Mouse (Mus musculus) spleen, embryonic (tissue): Measurements from ENCODE around the gene Mrps26.

ENCODE experiments used
- CTCF ChIA-PET: fragments of 350-600 bp; sonication (Branson Sonifier 250); formaldehyde crosslinking; loops from one replicate; lab custom pipeline; 2022; lab: Charles Lee

The Mrps26 gene

DNA sequence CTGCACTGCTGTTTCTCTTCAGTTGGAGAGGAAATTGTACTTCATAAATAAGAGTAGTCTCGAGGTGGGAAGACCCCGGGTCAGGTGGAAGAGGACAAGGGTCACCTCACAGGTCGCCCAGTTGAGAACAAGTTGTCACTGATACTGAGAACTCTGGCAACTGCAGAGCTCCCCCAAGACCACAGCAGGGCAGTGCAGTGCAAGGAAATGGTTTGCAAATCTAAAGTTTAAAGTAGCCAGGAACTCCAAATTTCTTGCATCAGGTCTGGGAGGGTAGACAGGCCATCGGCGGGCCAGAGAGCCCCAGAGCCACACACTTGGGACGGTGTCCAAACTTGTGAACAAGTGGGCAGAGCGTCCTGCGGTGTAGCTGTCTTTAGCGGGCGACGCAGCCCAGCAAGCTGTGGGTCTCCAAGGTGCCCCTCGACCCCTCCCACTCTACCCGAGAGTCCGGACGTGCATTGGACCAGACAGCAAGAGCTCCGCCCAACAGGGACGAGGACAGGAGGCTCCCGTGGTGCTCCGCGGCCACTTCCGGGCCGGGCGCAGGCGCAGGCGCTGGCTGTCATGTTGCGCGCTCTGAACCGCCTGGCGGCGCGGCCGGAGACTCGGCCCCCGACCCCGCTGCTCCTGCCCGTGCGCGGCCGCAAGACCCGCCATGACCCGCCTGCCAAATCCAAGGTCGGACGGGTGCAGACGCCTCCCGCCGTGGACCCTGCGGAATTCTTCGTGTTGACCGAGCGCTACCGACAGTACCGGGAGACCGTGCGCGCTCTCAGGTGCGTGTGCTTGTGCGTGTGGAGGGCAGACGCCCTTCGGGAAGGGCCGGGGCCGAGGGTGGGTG lies at the start of gene Mrps26:
Gene Mrps26, plus strand, starts transcription at position 531 of the 844 bp plus-strand sequence.
- CTCF ChIA-PET: no interaction called here

DNA sequence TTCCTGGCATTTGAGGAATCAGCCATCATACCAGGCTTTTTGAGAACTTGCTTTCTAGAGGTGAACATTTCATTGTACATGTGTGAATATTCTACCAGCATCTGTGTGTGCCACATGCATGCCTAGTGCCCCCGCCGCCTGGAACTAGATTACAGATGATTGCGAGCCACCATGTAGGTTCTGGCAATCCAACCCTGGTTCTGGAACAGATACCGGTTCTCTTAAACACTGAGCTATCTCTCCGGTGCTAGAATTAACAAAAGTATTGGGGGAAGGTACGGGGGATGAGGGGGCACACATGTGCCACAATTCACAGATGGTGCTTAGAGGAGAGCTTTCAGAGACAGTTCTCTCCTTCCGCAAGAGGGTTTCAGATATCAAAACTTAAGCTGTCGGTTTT lies 49.6 kb upstream of the Mrps26 start:
- CTCF ChIA-PET: no interaction called here

DNA sequence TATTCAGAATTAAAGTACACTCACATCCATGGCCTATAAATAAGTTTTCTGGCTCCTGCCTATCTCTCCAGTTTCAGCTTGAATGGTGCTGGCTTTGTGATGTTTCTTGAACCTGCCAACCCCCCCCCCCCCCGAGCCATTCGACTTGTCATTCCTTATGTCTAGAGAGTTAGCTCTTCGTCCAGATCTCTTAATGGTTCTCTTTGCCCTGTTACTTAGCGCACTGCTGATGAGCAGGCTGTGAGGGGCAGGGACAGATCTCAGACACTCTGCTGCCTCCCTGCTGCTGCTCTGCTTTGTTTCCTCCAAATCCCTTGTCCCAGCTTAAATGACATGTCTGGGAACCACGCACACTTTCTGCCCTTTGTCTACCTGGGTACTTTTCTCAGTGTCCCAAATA lies 47.8 kb upstream of the Mrps26 start:
- CTCF ChIA-PET: no interaction called here

DNA sequence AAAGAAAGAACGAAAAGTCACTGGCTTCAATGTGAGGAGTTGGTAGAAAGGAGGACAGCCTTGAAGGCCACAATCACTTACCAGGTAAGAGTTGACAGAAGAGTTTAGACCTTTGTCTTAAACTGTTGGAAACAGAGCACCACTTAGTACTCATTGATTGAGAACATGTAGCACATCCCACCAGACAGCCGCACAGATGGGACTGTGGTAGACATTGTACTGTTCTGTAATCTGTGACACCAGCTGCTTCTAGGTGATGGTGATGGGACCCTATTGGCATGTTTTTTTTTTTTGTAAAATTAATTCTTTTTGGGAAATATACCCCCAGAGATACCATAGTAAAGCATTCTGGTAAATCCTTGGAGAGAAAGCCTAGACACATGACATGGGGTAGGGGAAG lies 41.6 kb upstream of the Mrps26 start:
- CTCF ChIA-PET: interaction anchor here (0.6 to 1.2 kb wide), 2 partner anchors 9 to 46 kb away, joined by 5 read pairs; no protein-coding TSS in a partner anchor

DNA sequence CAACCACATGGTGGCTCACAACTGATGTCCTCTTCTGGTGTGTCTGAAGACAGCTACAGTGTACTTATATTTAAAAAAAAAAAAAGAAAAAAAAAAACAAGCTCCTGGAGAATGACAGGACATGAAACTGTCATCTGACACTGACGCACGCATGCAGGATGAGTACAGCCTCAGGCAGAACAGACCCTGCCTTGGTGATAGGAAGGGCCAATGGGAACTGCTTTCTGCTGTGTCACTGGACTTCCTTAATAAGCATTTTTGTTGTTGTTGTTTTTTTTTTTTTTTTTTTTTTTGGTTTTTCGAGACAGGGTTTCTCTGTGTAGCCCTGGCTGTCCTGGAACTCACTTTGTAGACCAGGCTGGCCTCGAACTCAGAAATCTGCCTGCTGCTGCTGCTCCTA lies 38.1 kb upstream of the Mrps26 start:
- CTCF ChIA-PET: interaction anchor here (0.6 kb wide), 1 partner anchor 34 kb away, joined by 6 read pairs; no protein-coding TSS in a partner anchor

DNA sequence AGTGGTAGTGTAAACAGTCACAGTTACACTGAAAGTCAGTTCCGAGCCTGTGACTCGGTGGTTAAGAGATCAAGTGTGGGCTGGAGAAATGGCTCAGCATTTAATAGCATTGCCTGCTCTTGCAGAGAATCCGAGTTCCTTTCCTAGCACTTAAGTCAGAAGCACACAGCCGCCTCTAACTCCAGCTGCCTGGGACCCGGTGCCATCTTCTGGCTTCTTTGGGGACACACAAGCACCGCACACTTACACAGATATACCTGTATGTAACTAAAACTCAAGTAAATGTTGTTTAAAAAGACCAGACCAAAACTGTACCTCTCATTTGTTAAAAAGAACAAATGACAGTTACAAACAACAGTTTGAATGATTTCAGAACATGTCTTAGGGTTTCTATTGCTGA lies 35.1 kb upstream of the Mrps26 start:
- CTCF ChIA-PET: no interaction called here

DNA sequence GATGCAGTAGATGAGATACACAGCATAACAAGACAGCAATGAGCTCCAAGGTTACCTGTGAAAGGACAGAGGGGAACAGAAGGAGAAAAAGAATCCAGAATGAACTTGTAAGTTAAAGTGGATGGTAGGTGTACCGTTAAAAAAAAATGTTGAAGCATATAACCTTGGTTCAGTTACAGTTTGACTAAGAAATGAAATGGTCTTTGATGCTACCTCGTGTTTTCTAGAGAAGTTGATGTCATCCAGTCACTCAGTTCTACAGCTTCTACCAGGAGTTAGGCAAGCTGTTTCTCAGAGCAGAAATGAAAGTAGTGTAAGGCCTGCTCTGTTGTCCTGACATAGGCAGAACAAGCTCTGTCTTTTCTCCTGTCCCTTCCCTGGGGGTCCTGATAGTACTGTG lies 34.3 kb upstream of the Mrps26 start:
- CTCF ChIA-PET: no interaction called here

DNA sequence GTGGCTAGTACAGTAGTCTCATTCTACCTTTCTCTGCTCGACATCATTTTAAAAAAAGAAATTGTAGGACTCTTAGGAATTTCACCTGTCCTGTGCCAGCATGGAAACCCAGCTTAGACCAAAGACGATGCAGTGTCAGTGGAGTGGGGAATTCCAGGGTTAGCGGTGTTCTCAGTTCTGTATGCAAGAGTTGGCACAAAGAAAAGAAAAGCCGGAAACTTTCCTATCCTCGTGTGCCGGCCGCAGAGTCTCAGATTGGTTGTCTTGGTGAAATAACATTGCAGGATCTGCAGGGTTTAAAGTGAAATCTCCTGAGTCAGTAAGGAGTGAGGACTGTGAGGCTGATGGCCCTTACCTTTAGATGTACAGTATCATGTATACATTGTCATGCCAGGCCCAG lies 33.6 kb upstream of the Mrps26 start:
- CTCF ChIA-PET: no interaction called here

DNA sequence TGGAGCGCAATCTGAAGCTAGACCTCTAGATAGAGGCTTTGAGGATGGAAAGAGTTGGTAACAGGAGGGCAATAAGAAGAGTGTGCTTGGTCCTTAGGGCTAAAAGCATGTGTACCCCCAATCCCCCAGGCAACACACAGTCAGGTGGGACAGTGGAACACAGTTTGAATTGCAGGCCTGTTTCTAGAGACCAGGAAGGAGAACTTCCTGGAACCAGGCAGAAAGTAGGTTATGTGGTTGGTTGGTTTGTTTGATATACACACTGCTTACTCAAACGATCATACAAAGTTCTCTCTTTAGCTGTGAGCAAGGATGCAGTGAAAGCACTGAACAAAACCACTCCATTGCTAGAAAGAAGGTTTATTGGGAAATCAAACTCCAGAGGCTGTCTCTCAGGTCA lies 31.3 kb upstream of the Mrps26 start:
- CTCF ChIA-PET: no interaction called here

DNA sequence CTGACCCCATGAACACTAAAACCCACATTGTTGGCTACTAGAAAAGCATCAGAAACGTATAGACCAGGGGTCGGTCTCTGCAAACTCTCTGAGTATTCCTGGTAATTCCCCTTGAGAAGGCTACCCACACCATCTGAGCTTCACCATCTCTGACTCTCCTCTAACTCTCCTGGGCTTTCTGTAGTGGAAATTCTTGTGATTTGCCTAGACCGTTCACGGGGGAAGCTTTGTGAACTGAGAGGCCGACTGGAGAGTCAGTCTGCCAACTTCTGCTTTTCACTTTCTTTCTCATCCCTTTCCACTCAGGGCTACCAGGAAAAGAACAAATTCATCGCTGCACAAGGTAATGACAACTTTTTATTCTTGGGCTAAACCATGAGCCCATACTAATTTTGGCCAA lies 28.5 kb upstream of the Mrps26 start:
- CTCF ChIA-PET: no interaction called here

DNA sequence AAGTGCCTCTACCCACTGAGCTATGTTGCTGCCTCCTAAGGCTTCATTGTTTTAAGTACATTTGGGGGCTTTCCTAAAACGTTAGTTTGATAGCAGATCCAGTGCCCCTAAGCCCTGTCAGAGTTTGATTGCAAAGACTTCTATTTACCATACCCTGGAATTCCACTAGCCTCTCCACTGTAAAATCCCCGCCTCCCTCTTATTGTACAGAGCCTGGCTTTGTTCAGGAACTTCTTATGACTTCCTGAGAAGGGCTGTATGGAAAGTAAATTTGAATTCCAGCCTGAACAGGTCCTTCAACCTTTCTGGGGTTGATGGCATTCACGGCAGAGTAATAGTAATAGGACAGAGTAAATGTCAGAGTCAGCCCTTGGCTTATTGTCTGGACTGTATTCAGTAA lies 26.7 kb upstream of the Mrps26 start:
- CTCF ChIA-PET: no interaction called here

DNA sequence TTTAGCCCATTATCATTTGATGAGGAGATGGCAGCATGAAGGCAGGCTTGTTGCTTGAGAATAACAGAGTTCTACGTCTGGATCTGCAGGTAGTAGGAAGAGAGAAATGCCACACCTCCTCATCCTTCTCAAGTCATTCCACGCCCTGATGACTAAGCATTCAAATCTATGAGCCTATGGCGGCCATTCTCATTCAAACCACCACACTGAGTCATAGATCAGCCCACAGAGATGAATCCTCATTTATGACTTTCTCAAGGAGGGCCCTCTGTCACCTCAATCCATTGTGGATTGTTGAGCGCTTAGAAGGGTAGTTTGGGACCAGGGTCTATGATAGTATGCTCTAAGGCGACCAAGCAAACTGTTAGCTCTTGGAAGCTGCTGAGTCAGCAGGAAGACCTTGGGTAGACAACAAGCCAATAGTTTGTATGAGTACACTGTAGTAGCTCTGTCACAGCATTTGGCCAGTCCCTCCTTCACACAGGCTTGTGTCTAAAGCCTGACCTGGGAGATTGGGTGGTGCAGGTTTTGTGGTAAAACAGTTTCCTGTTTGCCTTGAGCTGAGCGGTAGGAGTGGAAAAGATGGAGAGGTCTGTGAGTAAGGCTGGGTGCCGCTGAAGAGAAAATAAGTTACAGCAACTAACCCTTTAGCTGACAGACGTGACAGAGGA lies 24.5 kb upstream of the Mrps26 start:
- CTCF ChIA-PET: no interaction called here

DNA sequence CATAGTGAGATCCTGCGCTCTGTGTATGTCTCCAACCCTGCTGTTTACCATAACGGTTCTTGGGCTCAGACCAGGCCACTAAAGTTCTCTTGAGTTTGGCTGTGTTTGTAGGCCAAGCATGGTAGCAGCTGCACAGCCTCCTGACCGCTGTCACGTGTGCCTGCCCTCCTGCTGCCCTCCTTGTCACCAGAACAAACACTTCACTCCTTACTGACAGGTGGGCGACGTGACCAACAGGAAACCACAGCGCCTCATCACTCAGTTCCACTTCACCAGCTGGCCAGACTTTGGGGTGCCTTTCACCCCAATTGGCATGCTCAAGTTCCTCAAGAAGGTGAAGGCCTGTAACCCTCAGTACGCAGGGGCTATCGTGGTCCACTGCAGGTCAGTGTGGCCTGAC lies 23.3 kb upstream of the Mrps26 start:
- CTCF ChIA-PET: no interaction called here

DNA sequence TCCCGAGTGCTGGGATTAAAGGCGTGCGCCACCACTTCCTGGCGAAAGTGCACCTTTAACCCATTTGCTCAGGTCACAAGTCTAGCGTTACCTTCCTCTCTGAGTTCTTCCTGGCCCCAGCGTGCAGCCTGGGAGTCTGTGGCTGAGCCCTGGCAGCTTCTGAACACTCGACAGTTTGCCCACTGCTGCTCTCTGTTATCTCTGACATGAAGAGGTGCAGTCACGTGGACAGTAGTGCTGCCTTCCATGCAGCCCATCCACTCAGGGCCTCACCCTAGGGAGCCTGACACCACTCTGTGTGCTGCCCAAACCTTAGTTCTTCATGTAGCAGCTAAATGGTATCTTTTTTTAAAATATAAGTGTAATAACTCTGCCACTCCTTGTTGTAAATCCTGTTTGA lies 16.6 kb upstream of the Mrps26 start:
- CTCF ChIA-PET: no interaction called here

DNA sequence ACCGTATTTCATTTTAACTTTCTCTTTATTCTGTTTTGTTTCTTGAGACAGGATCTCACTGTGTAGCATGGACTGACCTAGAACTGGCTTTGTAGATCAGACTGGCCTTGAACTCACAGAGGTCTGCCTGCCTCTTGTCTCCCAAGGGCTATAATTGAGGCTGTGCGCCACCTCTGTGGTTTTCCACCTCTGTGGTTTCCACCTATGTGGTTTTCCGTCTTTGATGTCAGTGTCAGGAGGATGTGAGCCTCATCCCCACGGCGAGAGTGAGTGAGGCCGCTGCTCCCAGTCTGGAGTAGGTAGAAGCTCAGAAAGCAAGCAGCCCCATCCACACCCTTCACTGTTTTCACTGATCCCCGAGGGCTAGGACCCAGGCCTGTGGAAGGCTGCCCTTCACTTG lies 8.7 kb upstream of the Mrps26 start:
- CTCF ChIA-PET: no interaction called here

DNA sequence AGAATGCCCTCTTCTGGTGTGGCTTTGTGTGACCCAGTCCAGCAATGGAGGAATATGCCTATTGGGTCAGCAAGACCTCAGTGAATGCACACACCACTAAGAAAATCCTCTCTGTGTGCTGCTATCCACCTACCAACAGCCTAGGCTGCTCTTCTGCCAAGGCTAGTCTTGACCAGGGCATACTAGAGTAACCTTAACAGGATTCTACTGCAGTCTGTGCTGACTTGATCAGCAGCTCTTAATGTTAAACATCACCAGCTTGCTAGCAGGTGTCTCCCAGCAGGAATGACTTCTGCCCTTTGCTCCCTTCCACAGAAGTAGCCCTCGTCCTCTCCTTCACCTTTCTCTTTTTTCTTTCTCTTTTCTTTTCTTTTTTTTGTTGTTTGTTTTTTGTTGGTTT lies 7.2 kb upstream of the Mrps26 start:
- CTCF ChIA-PET: no interaction called here

DNA sequence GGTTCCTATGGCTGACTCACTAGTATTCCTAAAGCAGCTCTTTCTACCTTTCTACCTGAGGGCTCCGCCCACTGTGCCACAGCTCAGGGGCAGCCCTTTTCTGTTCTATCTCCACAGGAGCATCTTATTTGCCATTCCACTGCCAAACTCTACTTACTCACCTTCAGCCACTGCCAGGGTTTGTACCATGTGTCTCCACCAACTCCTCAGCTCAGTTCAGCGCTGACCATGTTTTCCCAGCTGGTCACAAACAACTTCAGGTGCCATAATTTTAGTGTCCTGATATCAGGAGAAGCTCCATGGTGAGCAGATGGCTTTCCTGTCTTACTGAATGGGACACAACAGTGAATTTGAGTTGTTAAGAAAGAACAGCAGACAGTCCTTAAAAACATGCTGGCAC lies 6.1 kb upstream of the Mrps26 start:
- CTCF ChIA-PET: no interaction called here

DNA sequence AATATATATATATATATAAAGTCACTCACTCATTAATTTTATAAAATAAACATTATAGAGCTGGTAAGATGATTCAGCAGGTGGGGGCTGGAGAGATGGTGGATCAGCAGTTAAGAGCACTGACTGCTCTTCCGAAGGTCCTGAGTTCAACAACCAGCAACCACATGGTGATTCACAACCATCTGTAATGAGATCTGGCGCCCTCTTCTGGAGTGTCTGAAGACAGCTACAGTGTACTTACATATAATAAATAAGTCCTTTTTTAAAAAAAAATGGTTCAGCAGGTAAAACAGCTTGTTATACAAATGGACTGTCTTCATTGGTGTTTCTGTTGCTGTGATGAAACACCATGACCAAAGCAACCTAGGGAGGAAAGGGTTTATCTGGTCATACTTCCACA lies 5.5 kb upstream of the Mrps26 start:
- CTCF ChIA-PET: no interaction called here

DNA sequence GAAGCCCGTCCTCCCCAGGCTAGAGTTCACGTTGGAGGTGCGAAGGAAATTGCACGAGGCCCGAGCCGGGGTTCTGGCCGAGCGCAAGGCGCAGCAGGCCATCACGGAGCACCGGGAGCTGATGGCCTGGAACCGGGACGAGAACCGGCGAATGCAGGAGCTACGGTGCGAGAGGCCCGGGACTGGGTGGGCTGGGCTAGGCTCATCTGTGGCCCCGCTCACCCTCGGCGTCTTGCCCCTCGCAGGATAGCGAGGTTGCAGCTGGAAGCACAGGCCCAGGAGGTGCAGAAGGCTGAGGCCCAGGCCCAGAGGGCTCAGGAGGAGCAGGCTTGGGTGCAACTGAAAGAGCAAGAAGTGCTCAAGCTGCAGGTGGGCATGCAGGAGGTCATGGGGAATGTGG lies 521 bp downstream of the Mrps26 start:
- CTCF ChIA-PET: no interaction called here

DNA sequence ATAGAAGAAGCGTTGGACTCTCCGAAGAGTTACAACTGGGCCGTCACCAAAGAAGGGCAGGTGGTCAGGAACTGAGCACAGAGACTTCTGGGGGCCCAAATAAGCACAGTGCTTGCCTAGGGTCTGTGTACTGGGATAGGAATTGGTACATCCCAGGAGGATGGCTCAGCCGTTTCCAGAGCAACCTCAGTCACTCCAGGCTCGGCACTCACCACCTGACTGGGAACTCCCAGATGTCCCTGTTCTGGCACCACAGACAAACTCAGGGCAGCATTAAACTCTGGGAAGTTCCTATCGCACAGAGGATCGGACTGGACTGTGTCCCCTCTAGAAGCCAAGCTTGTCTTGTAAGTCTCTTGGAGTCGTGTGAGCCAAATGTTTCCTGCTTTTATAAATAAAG lies 1.4 kb downstream of the Mrps26 start:
- CTCF ChIA-PET: no interaction called here

DNA sequence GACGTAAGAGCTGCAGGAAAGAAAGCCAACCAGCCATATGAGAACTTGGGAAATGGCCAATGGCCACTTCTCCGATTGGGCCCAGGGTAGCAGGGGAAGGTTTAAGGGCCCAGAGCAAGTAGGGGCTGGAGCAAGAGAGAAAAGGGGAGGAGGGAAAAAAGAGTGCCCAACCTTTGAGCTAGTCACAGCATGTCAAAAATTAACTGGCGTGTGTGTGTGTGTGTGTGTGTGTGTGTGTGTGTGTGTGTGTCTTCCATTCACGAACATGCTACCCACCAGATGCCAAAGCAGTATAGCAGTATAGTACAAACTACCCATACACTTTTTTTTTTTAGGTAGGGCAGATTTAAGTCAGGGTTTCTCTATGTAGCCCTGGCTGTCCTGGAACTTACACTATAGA lies 5.4 kb downstream of the Mrps26 start:
- CTCF ChIA-PET: no interaction called here

DNA sequence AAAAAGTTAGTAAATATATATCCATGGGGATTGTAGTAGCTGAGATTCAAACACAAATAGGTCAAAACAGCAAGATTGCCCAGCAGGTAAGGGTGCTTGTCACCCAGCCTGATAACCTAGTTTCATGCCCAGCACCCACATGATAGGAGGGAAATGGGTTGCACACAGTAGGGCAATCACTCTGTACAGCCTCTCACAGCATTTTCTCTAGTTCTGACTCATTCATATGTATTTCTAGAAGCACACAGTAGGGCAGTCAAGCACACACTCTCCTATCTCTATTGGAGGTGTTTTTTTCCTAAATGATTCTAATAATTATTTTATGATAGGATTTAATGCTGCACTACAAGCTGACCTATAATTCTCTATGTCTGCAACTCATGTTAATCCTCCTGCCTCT lies 6.4 kb downstream of the Mrps26 start:
- CTCF ChIA-PET: no interaction called here

DNA sequence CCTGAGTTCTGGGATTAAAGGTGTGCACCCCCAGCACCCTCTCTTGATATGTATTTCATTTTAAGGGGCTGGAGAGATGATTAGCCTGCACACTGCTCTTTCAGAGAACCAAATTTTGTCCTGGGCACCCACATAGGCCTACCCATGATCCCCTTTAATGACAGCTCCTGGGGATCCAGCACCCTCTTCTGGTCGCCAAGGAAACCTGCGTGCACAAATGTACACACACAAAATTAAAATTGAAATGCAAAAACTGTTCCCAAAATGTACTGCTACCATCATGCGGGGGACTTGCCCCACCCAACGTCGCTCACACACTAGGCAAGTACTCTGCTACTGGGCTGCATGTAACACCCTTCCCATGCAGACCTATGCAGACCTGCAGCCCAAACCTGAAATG lies 11.4 kb downstream of the Mrps26 start:
- CTCF ChIA-PET: no interaction called here
